Mouse (Mus musculus): ENCODE data around the gene Sirt6.

GRCm38 (mm10) chr10:81608308-81608707 lies 19.3 kb downstream of the Sirt6 start:
- TF ChIP-seq MYB (IDR thresholded peaks at IDR 0.05; ENCODE audit: low read depth, low read length), result no peak
- no peak for TF ChIP-seq POLR2AphosphoS5 (IDR thresholded peaks at IDR 0.05; ENCODE audit: borderline replicate concordance, low read depth, low read length)
- TF ChIP-seq SMC3 (IDR thresholded peaks at IDR 0.05; ENCODE audit: low read depth, low read length), result peak; percentile 18; the same call in 1 of the 2 replicates
- TF ChIP-seq CTCF (IDR thresholded peaks at IDR 0.05 in 2 of 3, conservative IDR thresholded peaks at IDR 0.05 in 1 of 3; ENCODE audit: control insufficient read depth in 1 of 3, insufficient read depth in 1 of 3, low read depth in 2 of 3, low read length in 3 of 3, poor library complexity in 1 of 3, severe bottlenecking in 1 of 3), result peak; percentile 20 to 49 (median 32)
- TF ChIP-seq MAX (IDR thresholded peaks at IDR 0.05; ENCODE audit: low read length), result no peak
- no peak for TF ChIP-seq GATA1 (IDR thresholded peaks at IDR 0.05; ENCODE audit: low read depth, low read length)
